Mouse (Mus musculus): ENCODE results near the gene Abi3. TPM values are rescaled to one million over a fixed set of nuclear protein-coding genes. Genes with fewer than 3 reads are reported as not detected.

Abi3 gene
- polyA plus RNA-seq, 1 experiment from 2014 or later, result 17.0 TPM

DNA sequence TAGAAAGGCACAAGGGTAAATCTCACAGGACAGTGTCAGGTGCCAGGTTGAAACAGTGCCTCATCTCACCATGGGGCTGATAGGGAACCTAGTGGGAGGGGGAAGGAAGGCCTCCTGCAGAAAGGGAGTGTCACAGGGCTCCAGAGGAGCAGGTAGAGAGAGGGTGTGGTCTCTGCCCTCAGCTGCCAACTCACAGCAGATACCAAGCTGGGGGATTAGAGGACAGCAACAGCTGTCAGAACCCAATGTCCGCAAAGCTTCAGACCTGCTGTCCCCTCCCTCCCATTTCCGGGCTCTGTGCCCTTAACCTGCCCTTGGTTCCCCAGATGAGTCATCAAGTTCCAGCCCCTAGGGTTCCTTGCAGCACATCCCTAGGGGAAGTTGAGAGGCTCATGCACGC lies 36.7 kb downstream of the Abi3 start:
- Histone ChIP-seq H3K27me3 (replicated peaks) (no peaks in the 10 kb centered on the region), H3K4me2 (no peak overlapping the region), H3K9ac (no peak overlapping the region), H3K4me1 (peaks cover 15% of the 10 kb centered on the region), H3K9me3 (peaks cover 9% of the 10 kb centered on the region), H3K36me3 (no peaks in the 10 kb centered on the region), H3K27ac (replicated peaks) (no peak overlapping the region; the same call in 1 of the 2 replicates), H3K4me3 (no peak overlapping the region)
- peak; percentile 41 for ATAC-seq (ENCODE audit: extremely low read depth, insufficient number of reproducible peaks, low FRiP score, low TSS enrichment)
- WGBS, result 17% methylated on average over 3 of the region's 3 CpGs

GRCm38 (mm10) chr11:95805010-95805409 lies 37.3 kb downstream of the Abi3 start:
- no peak for ATAC-seq (ENCODE audit: extremely low read depth, insufficient number of reproducible peaks, low FRiP score, low TSS enrichment)
- Histone ChIP-seq H3K36me3 (no peaks in the 10 kb centered on the region), H3K4me3 (no peak overlapping the region), H3K4me2 (no peak overlapping the region), H3K9ac (no peak overlapping the region), H3K27me3 (replicated peaks) (no peaks in the 10 kb centered on the region), H3K4me1 (peaks cover 15% of the 10 kb centered on the region), H3K27ac (replicated peaks) (no peak overlapping the region), H3K9me3 (peaks cover 9% of the 10 kb centered on the region)
- 66% methylated on average over 5 of the region's 5 CpGs for WGBS

DNA sequence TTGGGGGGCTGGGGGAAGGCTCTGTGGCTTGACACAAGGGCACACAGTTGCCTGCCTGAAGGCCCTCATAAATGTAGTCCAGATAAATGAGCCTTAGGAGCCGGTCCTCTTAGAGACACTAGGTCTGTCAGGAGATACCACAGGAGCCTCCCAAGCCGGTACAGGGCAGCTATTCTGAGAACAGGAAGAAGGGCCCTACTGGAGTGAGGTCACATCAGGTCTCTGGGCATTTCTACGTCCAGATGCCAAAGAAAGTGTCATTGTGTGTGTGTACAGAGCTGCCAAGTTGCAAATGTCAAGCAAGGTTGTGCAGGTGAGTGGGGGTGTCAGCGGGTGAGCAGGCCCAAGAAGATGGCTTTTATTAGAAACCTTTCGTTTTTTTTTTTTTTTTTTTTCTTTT lies 46.7 kb downstream of the Abi3 start:
- WGBS, result 27% methylated on average over 5 of the region's 5 CpGs
- no peak overlapping the region for H3K27ac ChIP-seq (replicated peaks)
- no peaks in the 10 kb centered on the region for H3K9me3 ChIP-seq
- no peak overlapping the region for H3K4me3 ChIP-seq
- H3K36me3 ChIP-seq, result no peaks in the 10 kb centered on the region
- peaks cover 25% of the 10 kb centered on the region for H3K27me3 ChIP-seq (replicated peaks)
- no peak overlapping the region for H3K9ac ChIP-seq
- ATAC-seq (ENCODE audit: extremely low read depth, insufficient number of reproducible peaks, low FRiP score, low TSS enrichment), result no peak
- H3K4me2 ChIP-seq, result no peak overlapping the region
- peaks cover 41% of the 10 kb centered on the region for H3K4me1 ChIP-seq

DNA sequence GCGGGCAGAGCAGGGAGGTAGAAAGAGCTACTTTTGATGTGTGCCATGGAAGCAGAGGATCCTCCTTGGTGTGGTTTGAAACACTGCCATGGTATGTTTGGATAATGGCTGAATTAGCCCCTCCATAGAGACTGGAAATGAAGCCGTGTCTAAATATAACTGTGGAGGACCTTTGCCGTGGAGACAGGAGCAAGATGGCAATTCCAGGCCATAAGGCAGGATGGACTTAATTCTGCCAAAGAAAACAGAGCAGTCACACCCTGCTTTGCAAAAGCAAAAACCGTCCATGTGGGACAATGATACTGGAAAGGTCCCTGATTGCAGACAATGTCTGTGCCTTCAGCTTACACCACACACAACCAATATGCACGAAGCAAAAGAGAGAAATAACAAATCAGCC lies 48.1 kb downstream of the Abi3 start:
- no peak overlapping the region for H3K9ac ChIP-seq
- H3K27ac ChIP-seq (replicated peaks), result no peak overlapping the region
- peaks cover 25% of the 10 kb centered on the region for H3K27me3 ChIP-seq (replicated peaks)
- no peak overlapping the region for H3K4me2 ChIP-seq
- H3K36me3 ChIP-seq, result no peaks in the 10 kb centered on the region
- H3K4me3 ChIP-seq, result no peak overlapping the region
- no peaks in the 10 kb centered on the region for H3K9me3 ChIP-seq
- no peak for ATAC-seq (ENCODE audit: extremely low read depth, insufficient number of reproducible peaks, low FRiP score, low TSS enrichment)
- peaks cover 41% of the 10 kb centered on the region for H3K4me1 ChIP-seq
- 41% methylated on average over 5 of the region's 5 CpGs for WGBS

DNA sequence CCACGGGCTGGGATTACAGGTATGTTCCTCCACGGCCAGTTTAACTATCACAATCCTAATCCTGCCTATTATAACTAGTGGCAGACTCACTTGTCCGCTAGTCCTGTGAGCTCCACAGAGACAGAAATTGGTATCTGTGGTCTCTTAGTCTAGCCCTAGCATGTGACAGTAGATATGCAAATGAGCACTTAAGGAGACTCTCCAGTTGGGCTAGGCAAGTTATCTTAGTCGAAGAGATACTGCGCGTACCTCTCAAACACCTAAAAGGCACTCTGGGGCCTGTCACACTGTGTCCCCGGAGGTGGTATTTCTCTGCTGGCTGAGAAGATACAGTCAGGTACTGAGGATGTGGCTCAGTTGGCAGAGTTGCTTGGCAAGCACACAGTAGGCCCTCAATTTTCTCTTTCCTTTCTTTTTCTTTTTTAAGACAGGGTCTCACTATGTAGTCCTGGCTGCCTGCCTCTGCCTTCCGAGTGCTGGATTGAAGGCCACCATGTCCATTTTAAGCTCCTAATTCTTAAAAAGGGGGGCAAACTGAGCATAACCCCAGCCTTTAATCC lies 49.2 kb downstream of the Abi3 start:
- Histone ChIP-seq H3K9ac (no peak overlapping the region), H3K36me3 (no peaks in the 10 kb centered on the region), H3K4me1 (peaks cover 41% of the 10 kb centered on the region), H3K27ac (replicated peaks) (no peak overlapping the region), H3K27me3 (replicated peaks) (peaks cover 19% of the 10 kb centered on the region), H3K4me2 (no peak overlapping the region), H3K9me3 (no peaks in the 10 kb centered on the region), H3K4me3 (no peak overlapping the region)
- ATAC-seq (ENCODE audit: extremely low read depth, insufficient number of reproducible peaks, low FRiP score, low TSS enrichment), result no peak
- WGBS, result 48% methylated on average over 8 of the region's 8 CpGs

DNA sequence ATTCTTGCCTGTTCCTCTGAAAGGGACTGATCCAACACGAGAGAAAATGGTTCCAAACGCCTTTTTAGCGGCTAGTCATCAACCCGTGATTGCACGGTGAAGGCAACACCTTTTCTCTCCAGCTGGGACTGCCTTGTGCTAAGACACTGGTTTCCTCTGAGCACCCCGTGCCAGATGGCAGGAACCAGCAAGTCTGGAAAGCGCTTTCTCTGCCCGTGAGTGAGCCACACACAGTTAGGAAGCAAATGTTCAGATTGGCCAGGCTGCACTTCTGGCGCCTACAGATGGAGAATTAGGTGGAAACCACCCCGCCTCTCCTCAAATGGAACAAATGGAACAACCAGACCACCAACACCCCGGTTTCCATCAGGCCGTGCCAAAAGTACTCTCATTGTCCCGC lies 50.5 kb downstream of the Abi3 start:
- Histone ChIP-seq H3K36me3 (no peaks in the 10 kb centered on the region), H3K4me2 (no peak overlapping the region), H3K9me3 (no peaks in the 10 kb centered on the region), H3K27ac (replicated peaks) (no peak overlapping the region), H3K4me3 (no peak overlapping the region), H3K4me1 (peaks cover 37% of the 10 kb centered on the region), H3K27me3 (replicated peaks) (peaks cover 9% of the 10 kb centered on the region), H3K9ac (no peak overlapping the region)
- 78% methylated on average over 13 of the region's 13 CpGs for WGBS
- no peak for ATAC-seq (ENCODE audit: extremely low read depth, insufficient number of reproducible peaks, low FRiP score, low TSS enrichment)

GRCm38 (mm10) chr11:95789451-95789891 lies 52.8 kb downstream of the Abi3 start:
- no peak for ATAC-seq (ENCODE audit: extremely low read depth, insufficient number of reproducible peaks, low FRiP score, low TSS enrichment)
- Histone ChIP-seq H3K4me1 (peaks cover 15% of the 10 kb centered on the region), H3K4me2 (no peak overlapping the region), H3K36me3 (0 out of 2 replicates have a peak, but pooled peaks cover 4% of the 10 kb centered on the region), H3K9me3 (peaks cover 6% of the 10 kb centered on the region; the same call in 1 of the 2 replicates), H3K4me3 (no peak overlapping the region), H3K9ac (no peak overlapping the region), H3K27me3 (replicated peaks) (no peaks in the 10 kb centered on the region), H3K27ac (replicated peaks) (no peak overlapping the region)
- 79% methylated on average over 8 of the region's 8 CpGs for WGBS

DNA sequence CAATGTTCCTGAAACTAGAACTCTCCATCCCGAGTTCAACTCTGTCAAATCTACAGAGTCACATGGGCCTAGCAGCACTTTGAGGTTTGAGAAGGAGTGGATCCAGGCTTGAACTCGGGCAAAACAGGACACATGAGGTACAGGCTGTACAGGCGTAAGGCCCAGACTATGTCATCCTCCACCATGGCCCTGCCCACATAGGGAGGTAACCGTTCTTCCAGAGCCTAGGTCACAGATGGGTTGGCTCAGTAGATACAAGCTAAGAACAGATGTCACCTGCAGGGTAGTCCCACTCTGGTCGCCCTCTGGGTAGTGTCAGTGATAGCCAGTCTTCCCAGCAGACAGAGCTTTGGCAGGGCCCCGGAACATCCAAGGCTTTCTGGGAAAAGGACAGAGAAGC lies 55.8 kb downstream of the Abi3 start:
- Histone ChIP-seq H3K4me3 (no peak overlapping the region), H3K36me3 (0 out of 2 replicates have a peak, but pooled peaks cover 4% of the 10 kb centered on the region), H3K27me3 (replicated peaks) (no peaks in the 10 kb centered on the region), H3K27ac (replicated peaks) (no peak overlapping the region), H3K9me3 (peaks cover 6% of the 10 kb centered on the region; the same call in 1 of the 2 replicates), H3K4me1 (no peaks in the 10 kb centered on the region), H3K4me2 (no peak overlapping the region), H3K9ac (no peak overlapping the region)
- WGBS, result 79% methylated on average over 6 of the region's 6 CpGs
- ATAC-seq (ENCODE audit: extremely low read depth, insufficient number of reproducible peaks, low FRiP score, low TSS enrichment), result no peak

GRCm38 (mm10) chr11:95785675-95786074 lies 56.6 kb downstream of the Abi3 start:
- H3K36me3 ChIP-seq, result 0 out of 2 replicates have a peak, but pooled peaks cover 4% of the 10 kb centered on the region
- ATAC-seq (ENCODE audit: extremely low read depth, insufficient number of reproducible peaks, low FRiP score, low TSS enrichment), result no peak
- H3K4me3 ChIP-seq, result no peak overlapping the region
- H3K9me3 ChIP-seq, result peaks cover 6% of the 10 kb centered on the region; the same call in 1 of the 2 replicates
- H3K9ac ChIP-seq, result no peak overlapping the region
- 89% methylated on average over 4 of the region's 4 CpGs for whole genome bisulfite sequencing
- no peak overlapping the region for H3K27ac ChIP-seq (replicated peaks)
- H3K27me3 ChIP-seq (replicated peaks), result no peaks in the 10 kb centered on the region
- H3K4me1 ChIP-seq, result no peaks in the 10 kb centered on the region
- H3K4me2 ChIP-seq, result no peak overlapping the region

DNA sequence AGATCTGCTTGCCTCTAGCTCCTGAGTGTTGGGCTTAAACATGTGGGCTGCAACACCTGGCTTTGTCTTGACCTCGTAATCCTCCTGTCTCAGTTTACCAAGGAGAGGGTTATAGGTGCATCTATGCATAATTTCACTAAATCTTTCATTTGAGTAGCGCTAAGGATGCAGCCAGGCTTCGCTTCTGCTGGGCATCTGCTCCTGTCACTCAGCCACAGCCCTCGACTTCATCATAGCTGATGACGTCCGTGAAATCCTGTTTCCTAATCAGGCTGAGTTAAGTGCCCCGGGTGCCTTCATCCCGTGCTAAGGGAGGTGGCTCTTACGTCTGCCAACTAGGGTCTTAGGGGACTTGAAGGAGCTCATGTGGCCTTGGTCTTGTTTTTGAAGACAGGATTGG lies 58.3 kb downstream of the Abi3 start:
- Histone ChIP-seq H3K4me1 (no peaks in the 10 kb centered on the region), H3K4me3 (no peak overlapping the region), H3K27ac (replicated peaks) (no peak overlapping the region), H3K36me3 (0 out of 2 replicates have a peak, but pooled peaks cover 4% of the 10 kb centered on the region), H3K4me2 (no peak overlapping the region), H3K9me3 (peaks cover 6% of the 10 kb centered on the region; the same call in 1 of the 2 replicates), H3K27me3 (replicated peaks) (no peaks in the 10 kb centered on the region), H3K9ac (no peak overlapping the region)
- ATAC-seq (ENCODE audit: extremely low read depth, insufficient number of reproducible peaks, low FRiP score, low TSS enrichment), result no peak
- 61% methylated on average over 9 of the region's 9 CpGs for WGBS

DNA sequence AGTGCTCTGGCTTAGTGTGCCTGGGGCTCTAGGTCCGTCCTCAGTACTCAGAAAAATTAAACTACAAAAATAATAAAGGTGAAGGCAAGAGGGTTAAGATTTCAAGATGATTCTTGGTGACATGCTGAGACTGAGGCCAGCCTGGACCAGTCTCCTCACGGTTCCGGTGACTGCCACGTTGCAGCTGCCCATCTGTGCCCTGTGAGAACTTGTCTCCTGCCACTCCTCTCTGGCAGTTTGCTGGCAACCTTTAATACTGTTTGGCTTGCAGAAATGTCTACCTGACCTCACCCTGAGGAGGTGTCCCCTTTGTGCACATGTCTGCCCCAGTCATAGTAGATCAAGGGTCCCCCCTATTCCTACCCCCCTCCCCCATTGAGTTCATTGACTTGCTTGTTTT lies 58.8 kb downstream of the Abi3 start:
- no peak overlapping the region for H3K9ac ChIP-seq
- H3K9me3 ChIP-seq, result peaks cover 6% of the 10 kb centered on the region; the same call in 1 of the 2 replicates
- WGBS, result 81% methylated on average over 4 of the region's 4 CpGs
- no peaks in the 10 kb centered on the region for H3K27me3 ChIP-seq (replicated peaks)
- 0 out of 2 replicates have a peak, but pooled peaks cover 4% of the 10 kb centered on the region for H3K36me3 ChIP-seq
- no peak for ATAC-seq (ENCODE audit: extremely low read depth, insufficient number of reproducible peaks, low FRiP score, low TSS enrichment)
- H3K4me2 ChIP-seq, result no peak overlapping the region
- H3K4me1 ChIP-seq, result no peaks in the 10 kb centered on the region
- H3K4me3 ChIP-seq, result no peak overlapping the region
- H3K27ac ChIP-seq (replicated peaks), result no peak overlapping the region

- no peak overlapping the region for H3K9ac ChIP-seq
- no peak overlapping the region for H3K4me3 ChIP-seq
- peaks cover 6% of the 10 kb centered on the region; the same call in 1 of the 2 replicates for H3K9me3 ChIP-seq
- H3K4me1 ChIP-seq, result peaks cover 12% of the 10 kb centered on the region
- no peak overlapping the region for H3K27ac ChIP-seq (replicated peaks)
- H3K36me3 ChIP-seq, result 0 out of 2 replicates have a peak, but pooled peaks cover 8% of the 10 kb centered on the region
- H3K27me3 ChIP-seq (replicated peaks), result no peaks in the 10 kb centered on the region
- no peak for ATAC-seq (ENCODE audit: extremely low read depth, insufficient number of reproducible peaks, low FRiP score, low TSS enrichment)
- H3K4me2 ChIP-seq, result no peak overlapping the region
- 79% methylated on average over 11 of the region's 11 CpGs for WGBS
Observed at GRCm38 (mm10) chr11:95781557-95781956, 60.7 kb downstream of the Abi3 start.

Data from heart, embryonic 13.5 days (tissue).